Mouse (Mus musculus): ENCODE measurements around the gene Hsp90aa1.
"Not testable (repeated sequence)": the region's sequence is repeated elsewhere in the genome, so short reads cannot be mapped to it uniquely, and the experiment has no call there.

The Hsp90aa1 gene

DNA sequence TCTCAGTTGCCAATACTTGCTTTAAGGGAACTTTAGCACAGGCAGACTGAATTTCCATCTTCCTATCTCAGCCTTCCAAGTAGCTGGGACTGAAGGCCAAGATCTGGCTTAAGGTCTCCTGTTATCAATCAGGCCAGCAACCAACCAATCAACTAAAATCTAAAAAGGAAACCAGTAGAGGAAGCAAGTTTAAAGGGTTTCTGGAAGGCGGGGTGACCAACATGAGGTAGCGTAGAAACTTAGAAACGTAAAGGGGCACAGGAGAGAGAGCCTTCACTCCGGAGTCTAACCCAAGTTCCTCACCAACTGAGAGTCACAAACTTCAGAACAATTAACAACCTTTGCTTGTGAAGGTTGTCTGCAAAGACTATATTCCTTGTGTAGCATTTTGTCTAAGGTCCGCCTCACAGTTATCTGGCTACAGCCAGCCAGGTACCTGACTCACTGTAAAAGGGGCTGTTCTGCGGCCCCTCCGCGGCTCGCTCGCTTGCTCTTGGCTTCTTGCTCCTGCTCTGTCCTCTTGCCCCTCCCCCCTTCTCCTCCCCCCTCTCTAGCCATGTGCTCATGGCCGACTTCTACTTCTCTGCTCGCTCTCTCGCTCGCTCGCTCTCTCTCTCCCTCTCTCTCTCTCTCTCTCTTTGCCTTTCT is 3.9 kb downstream of the Hsp90aa1 start:
- no peak for DNase-seq

DNA sequence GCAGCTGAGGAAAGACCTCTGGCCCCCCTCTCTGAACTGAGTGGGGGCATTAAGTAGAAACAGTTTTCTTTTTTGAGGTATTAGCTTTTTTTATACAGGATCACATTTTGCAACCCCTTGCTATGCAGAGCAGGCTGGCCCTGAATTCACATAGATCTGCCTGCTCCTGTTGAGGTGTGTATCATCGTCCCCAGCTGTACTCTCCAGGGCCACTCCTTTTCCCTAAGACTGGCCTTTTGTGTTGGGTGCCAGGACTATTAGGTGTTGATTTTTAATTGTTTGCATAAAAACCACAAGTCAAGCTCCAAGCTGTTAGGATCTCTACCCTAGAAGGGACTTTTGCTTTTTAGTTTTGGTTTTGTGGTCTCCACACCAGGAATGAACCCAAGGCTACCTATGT is 4.4 kb downstream of the Hsp90aa1 start:
- no peak for DNase-seq

- no peak for DNase-seq
Observed at GRCm38 (mm10) chr12:110697457-110697856, 5.1 kb downstream of the Hsp90aa1 start.

DNA sequence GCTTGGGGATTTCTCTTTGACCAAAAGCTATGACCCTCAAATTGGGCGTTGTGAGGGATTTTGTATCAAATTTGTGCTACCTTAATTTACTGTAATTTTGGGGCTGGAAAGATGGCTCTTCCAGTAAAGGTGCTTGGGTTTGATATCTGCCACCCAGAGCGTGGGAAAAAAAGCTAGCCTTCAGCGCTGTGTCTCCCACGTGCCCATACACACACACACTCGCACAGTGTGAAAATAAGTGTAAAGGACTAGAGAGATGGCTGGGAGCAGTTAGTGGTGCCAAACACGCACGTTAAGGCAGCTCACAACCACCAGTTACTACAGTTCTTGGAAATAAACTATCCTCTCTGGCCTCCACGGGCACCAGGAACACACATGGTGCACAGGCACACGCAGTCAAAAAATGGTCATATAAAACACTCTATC is 5.5 kb downstream of the Hsp90aa1 start:
- no peak for DNase-seq

DNA sequence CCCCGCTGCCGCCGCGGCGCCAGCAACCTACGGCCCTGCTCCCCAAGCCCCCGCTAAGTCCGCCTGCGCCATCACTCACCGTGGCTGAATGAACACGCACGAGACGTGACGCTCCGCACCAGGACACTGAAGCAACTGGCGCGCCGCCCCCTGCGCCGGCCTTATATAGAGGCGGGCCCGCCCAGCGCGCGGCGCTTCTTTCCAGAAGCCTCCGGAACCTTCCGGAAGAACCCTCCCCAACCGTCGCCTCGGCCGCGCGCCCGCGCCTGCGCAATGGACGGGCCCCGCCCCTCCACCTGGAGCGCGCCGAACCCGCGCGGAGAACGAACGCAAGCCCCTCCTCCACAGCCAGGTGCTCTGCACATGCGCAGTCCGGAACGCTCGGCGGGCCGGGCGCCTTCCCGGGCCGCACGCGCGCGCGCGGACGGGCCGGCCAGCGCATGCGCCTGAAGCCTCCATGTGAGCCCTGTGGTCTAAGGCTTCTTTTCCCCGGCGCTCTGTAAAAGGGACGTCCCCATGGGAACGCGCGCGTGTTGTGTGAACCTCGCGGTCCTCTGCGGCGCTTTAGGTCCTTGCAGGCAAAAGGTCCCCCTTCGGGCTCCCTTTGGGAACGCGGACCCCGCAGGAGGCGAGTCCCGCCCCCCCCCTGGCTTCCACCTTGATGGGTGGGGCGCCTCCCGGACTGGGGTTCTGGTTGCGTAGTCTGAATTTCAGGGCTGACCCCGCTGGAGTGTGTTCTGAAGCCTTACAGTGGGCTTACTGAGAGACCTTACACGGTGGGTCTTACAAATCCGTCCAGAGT is 6.2 kb downstream of the Hsp90aa1 start:
- DNase-seq: peak; percentile 98

GRCm38 (mm10) chr12:110695676-110696171 is 6.8 kb downstream of the Hsp90aa1 start:
- peak; percentile 78 for DNase-seq

GRCm38 (mm10) chr12:110693378-110693777 is 9.2 kb downstream of the Hsp90aa1 start:
- DNase-seq: not testable (repeated sequence)

DNA sequence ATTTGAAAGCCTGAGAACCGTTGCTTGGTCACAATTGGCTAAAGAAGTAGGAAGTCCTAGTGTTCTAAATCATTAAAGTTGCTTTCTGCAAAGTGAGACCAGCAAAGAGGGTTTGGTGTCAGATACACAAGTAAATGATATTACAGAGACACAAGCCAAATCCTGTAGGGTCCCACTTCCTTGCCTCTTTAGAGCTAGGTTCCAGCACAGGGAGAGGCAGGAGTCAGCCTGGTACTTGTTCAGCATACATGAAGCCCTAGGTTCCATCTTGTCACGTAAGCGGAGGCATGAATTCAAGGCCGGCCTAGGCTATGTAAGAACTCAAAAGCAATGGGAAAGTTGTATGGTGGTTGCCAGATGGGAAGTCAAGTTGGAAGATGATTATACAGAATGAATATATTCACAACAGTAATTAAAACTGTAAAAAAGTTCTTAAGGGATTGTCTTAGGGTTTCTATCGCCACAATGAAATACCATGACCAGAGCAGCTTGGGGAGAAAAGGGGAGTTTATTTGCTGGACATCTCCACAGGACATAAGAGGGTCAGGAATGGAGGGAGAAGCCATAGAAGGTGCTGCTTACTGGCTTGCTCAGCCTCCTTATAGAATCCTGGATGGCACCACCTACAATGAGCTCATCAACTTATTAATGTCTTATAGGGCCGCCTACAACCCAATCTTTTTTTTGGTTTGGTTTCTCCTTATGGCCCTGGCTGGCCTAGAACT is 12.4 kb downstream of the Hsp90aa1 start:
- DNase-seq: no peak

DNA sequence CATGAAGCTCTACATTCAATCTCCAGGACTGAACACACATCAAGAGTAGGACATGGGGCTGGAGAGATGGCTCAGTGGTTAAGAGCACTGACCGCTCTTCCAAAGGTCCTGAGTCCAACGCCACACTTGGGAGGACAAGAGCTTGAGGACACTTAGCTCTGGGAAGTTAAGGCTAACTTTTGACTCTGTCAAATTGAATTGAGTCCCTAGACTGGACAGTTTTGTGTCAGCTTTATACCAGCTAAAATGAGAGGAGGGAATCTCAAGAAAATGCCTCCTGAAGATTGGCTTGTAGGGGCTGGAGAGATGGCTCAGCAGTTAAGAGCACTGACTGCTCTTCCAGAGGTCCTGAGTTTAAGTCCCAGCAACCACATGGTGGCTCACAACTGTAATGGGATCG is 13.6 kb downstream of the Hsp90aa1 start:
- DNase-seq: not testable (repeated sequence)

DNA sequence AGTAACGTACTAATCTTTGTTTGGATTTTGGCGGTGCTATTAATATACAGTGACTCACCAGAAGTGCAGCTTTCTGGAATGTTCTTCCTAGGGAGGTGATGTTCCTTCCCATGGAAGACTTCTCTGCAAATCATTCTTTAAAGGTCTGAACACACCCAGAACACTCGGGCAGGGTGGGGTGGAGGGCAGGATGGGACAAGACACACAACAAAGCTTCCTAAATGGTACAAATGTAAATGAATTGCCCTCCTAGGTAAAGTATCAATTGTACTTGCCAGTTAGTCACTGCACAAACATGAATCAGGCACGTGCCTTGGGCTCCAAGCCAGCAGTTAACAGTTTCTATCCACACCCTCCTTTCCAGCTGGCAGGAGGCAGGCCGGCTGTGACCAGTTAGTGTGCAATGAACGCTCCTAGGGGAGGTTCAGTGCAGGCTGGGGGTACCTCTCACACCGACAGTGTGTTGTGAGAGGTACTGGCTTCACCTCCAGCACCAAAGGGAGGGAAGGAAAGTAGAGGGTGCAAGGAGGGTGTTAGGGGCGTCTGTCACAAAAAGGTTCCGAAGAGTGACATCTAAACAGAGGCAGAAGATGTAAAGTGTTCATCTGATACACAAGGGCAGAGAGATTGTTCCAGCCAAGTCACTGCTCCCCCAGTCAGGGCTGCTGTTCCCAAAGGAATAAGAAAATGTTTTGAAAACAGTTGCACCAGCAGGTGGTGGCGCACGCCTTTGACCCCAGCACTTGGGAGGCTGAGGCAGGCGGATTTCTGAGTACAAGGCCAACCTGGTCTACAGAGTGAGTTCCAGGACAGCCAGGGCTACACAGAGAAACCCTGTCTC is 14.4 kb downstream of the Hsp90aa1 start:
- peak; percentile 42 for DNase-seq

DNA sequence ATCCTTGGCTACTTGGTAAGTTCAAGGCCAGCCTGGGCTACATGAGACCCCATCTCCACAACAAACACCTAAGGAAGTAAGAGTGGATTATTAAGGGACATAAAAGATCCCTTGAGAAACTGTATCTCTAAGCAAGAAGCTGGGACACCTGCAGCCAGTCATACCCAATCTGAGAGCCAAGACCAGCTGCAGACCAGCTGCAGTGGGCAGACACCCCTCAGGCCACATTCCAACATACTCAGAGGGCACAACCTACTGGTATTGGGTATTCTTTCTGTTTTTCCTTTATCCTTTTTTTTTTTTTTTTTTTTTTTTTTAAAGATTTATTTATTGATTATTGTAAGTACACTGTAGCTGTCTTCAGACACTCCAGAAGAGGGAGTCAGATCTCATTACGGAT is 18.9 kb downstream of the Hsp90aa1 start:
- no peak for DNase-seq

DNA sequence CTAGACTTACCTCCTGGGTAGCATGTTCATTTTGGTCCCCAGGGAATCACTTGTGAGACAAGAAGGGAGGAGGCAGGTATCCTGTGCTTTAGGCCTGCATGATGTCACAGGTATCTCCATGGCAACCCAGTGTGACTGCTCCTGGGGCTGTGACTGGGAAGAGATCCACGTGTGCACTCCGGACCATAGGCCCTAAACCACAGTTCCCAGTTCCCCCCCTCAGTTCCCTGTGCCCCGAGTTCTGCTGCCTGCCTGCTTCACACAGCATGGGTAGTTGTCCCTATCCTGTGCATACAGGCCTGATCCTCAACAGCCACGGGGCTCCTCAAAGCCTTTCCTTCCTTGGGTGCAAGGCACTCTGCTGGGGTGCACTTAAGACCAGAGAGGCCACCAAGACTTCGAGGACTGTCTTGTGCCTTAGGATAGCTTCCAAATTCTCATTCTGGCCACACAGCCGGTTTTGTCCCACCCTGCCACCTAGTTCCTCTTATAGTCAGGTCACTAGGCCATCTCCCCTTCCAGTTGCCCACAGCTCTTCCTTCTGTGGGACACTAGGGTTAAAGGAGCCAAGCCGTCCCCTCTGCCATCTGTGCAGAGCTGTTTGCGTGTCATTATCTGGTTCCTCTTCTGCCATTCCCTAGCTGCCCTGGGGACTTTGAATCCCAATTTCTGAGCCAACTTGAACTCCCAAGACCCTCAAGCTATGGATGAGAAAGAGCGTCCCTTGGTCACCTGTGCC is 19.8 kb downstream of the Hsp90aa1 start, which contains the start of gene 1700001K19Rik:
Gene 1700001K19Rik (minus strand): TSS at position 59 of the 739 bp plus-strand sequence.
- no peak for DNase-seq

GRCm38 (mm10) chr12:110681878-110682277 is 20.6 kb downstream of the Hsp90aa1 start:
- peak; percentile 39 for DNase-seq

- peak; percentile 67 for DNase-seq
Observed at GRCm38 (mm10) chr12:110681191-110681590, 21.3 kb downstream of the Hsp90aa1 start.

DNA sequence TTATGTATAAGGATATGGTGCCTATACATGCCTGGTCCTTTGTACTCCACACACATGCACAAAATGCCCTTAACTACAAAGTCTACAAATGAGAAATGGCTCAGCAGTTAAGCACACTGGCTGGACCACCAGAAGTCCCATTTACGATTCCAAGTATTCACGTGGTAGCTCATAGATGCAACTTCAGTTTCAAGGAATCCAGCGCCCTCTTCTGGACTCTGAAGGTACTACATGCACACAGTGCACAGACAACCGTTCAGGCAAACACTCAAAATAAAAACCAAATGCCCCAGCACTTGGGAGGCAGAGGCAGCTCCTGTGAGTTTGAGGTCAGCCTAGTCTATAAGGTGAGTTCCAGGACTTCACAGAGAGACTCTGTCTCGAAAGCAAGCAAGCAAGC is 28.3 kb downstream of the Hsp90aa1 start:
- DNase-seq: peak; percentile 52

DNA sequence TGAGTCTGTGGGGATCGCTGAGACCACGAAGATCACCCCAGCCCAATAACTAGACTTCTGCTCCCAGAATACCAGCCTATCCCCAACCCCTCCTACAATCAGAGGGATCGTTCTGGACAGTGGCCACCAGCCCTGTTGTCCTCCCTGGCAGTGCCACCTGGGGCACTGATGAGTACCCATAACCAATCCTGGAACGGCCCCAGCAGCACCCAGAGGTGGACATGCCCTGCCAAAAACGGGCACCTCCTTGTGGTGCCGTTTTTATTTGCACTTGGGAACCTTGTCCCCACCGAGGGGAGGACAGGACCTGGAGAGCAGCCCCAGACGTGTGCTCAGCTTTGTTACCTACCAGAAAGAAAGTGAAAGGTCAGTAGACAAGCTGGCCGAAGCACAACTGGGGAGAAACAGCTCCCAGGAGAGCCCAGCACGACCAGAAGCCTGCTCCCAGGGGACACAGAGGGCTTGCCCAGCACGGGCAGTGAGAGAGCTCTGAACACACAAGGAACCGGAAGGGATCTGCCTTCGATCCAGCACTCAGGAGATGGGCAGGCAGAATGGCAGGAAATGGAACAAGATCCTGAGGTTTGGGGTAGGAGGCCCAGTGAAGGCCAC is 35.0 kb downstream of the Hsp90aa1 start:
- DNase-seq: no peak

GRCm38 (mm10) chr12:110661746-110662145 is 40.8 kb downstream of the Hsp90aa1 start:
- DNase-seq: no peak

GRCm38 (mm10) chr12:110651464-110651863 is 51.1 kb downstream of the Hsp90aa1 start:
- DNase-seq: no peak

DNA sequence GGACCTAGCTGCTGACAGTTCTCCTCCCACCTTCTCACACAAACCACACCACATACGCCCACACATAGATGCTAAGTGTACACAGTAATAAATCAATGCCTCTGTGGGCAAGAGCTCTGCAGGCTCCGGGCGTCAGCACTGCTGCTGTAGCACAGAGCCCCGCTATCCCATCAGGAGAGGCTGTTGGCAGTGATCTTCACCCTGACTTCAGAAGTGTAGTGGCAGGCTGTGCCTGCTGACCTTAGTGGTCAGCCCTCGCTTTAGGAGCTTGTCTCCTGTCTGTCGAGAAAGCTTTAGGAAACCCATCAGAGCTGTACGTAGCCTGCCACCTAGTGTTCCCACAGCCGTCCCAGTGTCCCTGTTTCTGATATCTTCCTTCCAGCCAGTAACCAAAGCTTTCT is 52.3 kb downstream of the Hsp90aa1 start:
- no peak for DNase-seq
